Mouse (Mus musculus) skeletal muscle tissue, postnatal 0 days (tissue): ENCODE data around the gene Klc3. TPM values are rescaled to one million over a fixed set of nuclear protein-coding genes. Genes with fewer than 3 reads are reported as not detected.

ENCODE experiments used
- microRNA counts: library from miRNA; unstranded; fragments of <30 nt; microRNA quantifications from one replicate; lab custom pipeline; 2015
- microRNA-seq, 2 experiments: library from miRNA; unstranded; fragments of <30 nt; microRNA quantifications; one replicate each; pipeline ENCODE4; 2016
- polyA plus RNA-seq: library from polyadenylated mRNA; unstranded; fragments of >200 nt; fragmentation: Nextera tagmentation; extraction: Ambion mirVana; gene quantifications from 2 replicates; pipeline ENCODE4 v1.2.1, GENCODE M21; 2015

Klc3 gene
- polyA plus RNA-seq: 0.12 and 1.7 TPM in 2 replicates

GRCm38 (mm10) chr7:19403731-19404296, at the start of gene Klc3:
TSS of gene Klc3 (minus strand) at chr7:19404104.

GRCm38 (mm10) chr7:19404476-19404875, 572 bp upstream of the Klc3 start, which contains the start of gene Ckm:
TSS of gene Ckm (plus strand) at chr7:19404776.

GRCm38 (mm10) chr7:19381377-19382165, 22.3 kb downstream of the Klc3 start, which contains the start of gene Ercc2:
TSS of gene Ercc2 (plus strand) at chr7:19382010.

GRCm38 (mm10) chr7:19359299-19359891, 44.5 kb downstream of the Klc3 start, which contains the start of the genes Cd3eap and Ppp1r13l:
TSS of gene Cd3eap (minus strand) at chr7:19359483.
TSS of gene Ppp1r13l (plus strand) at chr7:19359749.

MicroRNAs encoded within 50 kb of the gene (microRNA counts, 519-probe panel; counts per million panel counts)
- microRNA mmu-miR-343 (lab: Ali Mortazavi, UCI): 296 counts per million, percentile 58 among the panel's probes with 10 or more counts

Small RNA genes lying within 50 kb of the gene (microRNA-seq; reads per million reads assigned to microRNA genes)
- gene Mir343: 0 reads per million in 2 experiments

Other genes with a start within 250 kb of the Klc3 start
- 0.15 and 0.72 TPM in 2 replicates for gene Gipr, start 238.0 kb downstream of the Klc3 start, polyA plus RNA-seq
- gene Eml2, start 227.7 kb downstream of the Klc3 start, polyA plus RNA-seq: 4.9 and 5.0 TPM in 2 replicates
- 1.3 TPM in 2 replicates for gene Gpr4, start 191.6 kb downstream of the Klc3 start, polyA plus RNA-seq
- gene Opa3, start 175.8 kb downstream of the Klc3 start, polyA plus RNA-seq: 22.8 and 24.1 TPM in 2 replicates
- 41.2 and 52.3 TPM in 2 replicates for gene Vasp, start 132.3 kb downstream of the Klc3 start, polyA plus RNA-seq
- 0.11 TPM in 1 of 2 replicates, not detected in the other for gene Ppm1n, start 124.0 kb downstream of the Klc3 start, polyA plus RNA-seq
- gene Rtn2, start 121.5 kb downstream of the Klc3 start, polyA plus RNA-seq: 408 and 509 TPM in 2 replicates
- gene Fosb, start 94.1 kb downstream of the Klc3 start, polyA plus RNA-seq: 0.23 and 0.84 TPM in 2 replicates
- gene Ercc1, start 59.3 kb downstream of the Klc3 start, polyA plus RNA-seq: 37.1 and 45.7 TPM in 2 replicates
- 13.9 TPM in 2 replicates for gene Cd3eap, start 44.6 kb downstream of the Klc3 start, polyA plus RNA-seq
- 1.4 and 2.4 TPM in 2 replicates for gene Ppp1r13l, start 44.4 kb downstream of the Klc3 start, polyA plus RNA-seq
- 5.0 and 5.1 TPM in 2 replicates for gene Ercc2, start 22.1 kb downstream of the Klc3 start, polyA plus RNA-seq
- 17,276 and 19,625 TPM in 2 replicates for gene Ckm, start 672 bp upstream of the Klc3 start, polyA plus RNA-seq
- 3.4 and 4.4 TPM in 2 replicates for gene Mark4, start 54.7 kb upstream of the Klc3 start, polyA plus RNA-seq
- 0.21 and 0.37 TPM in 2 replicates for gene Exoc3l2, start 59.2 kb upstream of the Klc3 start, polyA plus RNA-seq
- gene Bloc1s3, start 104.3 kb upstream of the Klc3 start, polyA plus RNA-seq: 1.1 and 1.6 TPM in 2 replicates
- 50.0 and 57.3 TPM in 2 replicates for gene Trappc6a, start 104.3 kb upstream of the Klc3 start, polyA plus RNA-seq
- 0.74 TPM in 1 of 2 replicates, not detected in the other for gene Nkpd1, start 113.7 kb upstream of the Klc3 start, polyA plus RNA-seq
- gene Ppp1r37, start 159.0 kb upstream of the Klc3 start, polyA plus RNA-seq: 15.1 and 17.8 TPM in 2 replicates
- 0.13 and 0.15 TPM in 2 replicates for gene Zfp296, start 173.2 kb upstream of the Klc3 start, polyA plus RNA-seq
- gene Gemin7, start 173.5 kb upstream of the Klc3 start, polyA plus RNA-seq: 95.5 and 105 TPM in 2 replicates
- gene Clasrp, start 200.4 kb upstream of the Klc3 start, polyA plus RNA-seq: 18.3 and 20.7 TPM in 2 replicates
- 8.1 and 9.4 TPM in 2 replicates for gene Relb, start 225.3 kb upstream of the Klc3 start, polyA plus RNA-seq